Mouse (Mus musculus): Measurements from ENCODE around the gene Gm14597. TPM values are rescaled to one million over a fixed set of nuclear protein-coding genes. Genes with fewer than 3 reads are reported as not detected.

Gm14597 gene
- not detected for polyA plus RNA-seq (2017; shearing (Covaris generic))

GRCm38 (mm10) chrX:53608879-53609278 is at the start of gene Gm14597:
Gene Gm14597, minus strand, starts transcription at chrX:53608979.

GRCm38 (mm10) chrX:53642980-53643961 is 34.5 kb upstream of the Gm14597 start, which contains the start of gene Rtl8a:
Gene Rtl8a, minus strand, starts transcription at chrX:53643682.

GRCm38 (mm10) chrX:53607242-53608121 is 1.3 kb downstream of the Gm14597 start, which contains the start of gene Rtl8c:
Gene Rtl8c, plus strand, starts transcription at chrX:53608032.

Other genes with a start within 250 kb of the Gm14597 start
- 10 to 100 TPM; 13.6 to 16.6 TPM for gene Mospd1, start 238.5 kb downstream of the Gm14597 start, polyA plus RNA-seq (2017; shearing (Covaris generic))
- gene Etd, start 174.1 kb downstream of the Gm14597 start, polyA plus RNA-seq (2017; shearing (Covaris generic)) = under 1 TPM in 1 of 2 experiments, not detected in 1; 0.35 TPM
- 10 to 100 TPM; 23.0 to 37.9 TPM for gene Rtl8c, start 947 bp downstream of the Gm14597 start, polyA plus RNA-seq (2017; shearing (Covaris generic))
- 10 to 100 TPM; 28.2 to 30.8 TPM for gene Rtl8a, start 34.7 kb upstream of the Gm14597 start, polyA plus RNA-seq (2017; shearing (Covaris generic))
- 10 to 100 TPM; 22.5 to 25.8 TPM for gene Rtl8b, start 61.4 kb upstream of the Gm14597 start, polyA plus RNA-seq (2017; shearing (Covaris generic))
- under 1 TPM in 1 of 2 experiments, not detected in 1; 0.14 TPM for gene 4930502E18Rik, start 115.8 kb upstream of the Gm14597 start, polyA plus RNA-seq (2017; shearing (Covaris generic))
- not detected for gene 1700013H16Rik, start 148.9 kb upstream of the Gm14597 start, polyA plus RNA-seq (2017; shearing (Covaris generic))
- not detected for gene Zfp36l3, start 167.4 kb upstream of the Gm14597 start, polyA plus RNA-seq (2017; shearing (Covaris generic))
- gene Xlr, start 188.7 kb upstream of the Gm14597 start, polyA plus RNA-seq (2017; shearing (Covaris generic)) = 1 to 10 TPM; 3.3 to 4.1 TPM